Mouse (Mus musculus): ENCODE data around the gene Cacul1. TPM values are rescaled to one million over a fixed set of nuclear protein-coding genes. Genes with fewer than 3 reads are reported as not detected.

Cacul1 gene
- total RNA-seq, 1 experiment from 2014 or later = 71.3 TPM

Other genes with a start within 250 kb of the Cacul1 start
- not detected in 2 replicates for gene Prlhr, start 112.7 kb downstream of the Cacul1 start, total RNA-seq (2017)
- gene Nanos1, start 175.0 kb upstream of the Cacul1 start, total RNA-seq (2017) = 2.7 and 3.7 TPM in 2 replicates
- 236 and 241 TPM in 2 replicates for gene Eif3a, start 209.6 kb upstream of the Cacul1 start, total RNA-seq (2017)
- 33.8 and 34.8 TPM in 2 replicates for gene Fam45a, start 230.6 kb upstream of the Cacul1 start, total RNA-seq (2017)

Measured in neutrophil, adult 5-6 weeks (primary cell).